Mouse (Mus musculus) forebrain, embryonic 14.5 days (tissue): ENCODE results near the gene Dcaf12l1. TPM values are rescaled to one million over a fixed set of nuclear protein-coding genes. Genes with fewer than 3 reads are reported as not detected.
"Not testable (repeated sequence)": the region's sequence is repeated elsewhere in the genome, so short reads cannot be mapped to it uniquely, and the experiment has no call there.

Experiments
- ATAC-seq: fragments of 200-750 bp; cut with Nextera tagmentation; 2 replicates; pipeline ENCODE4 v1.8.0; 2017; ENCODE audit warnings: mild to moderate bottlenecking, moderate library complexity
- DNase-seq: peaks from one replicate; pipeline ENCODE4 v3.0.0-alpha.2; 2015; ENCODE audit warnings: low spot score
- H3K27ac ChIP-seq: fragments of 300-500 bp; sonication (generic); 2 replicates; pipeline ENCODE4 v1.5.1; 2014; ENCODE audit warnings: low read depth, mild to moderate bottlenecking, control low read depth, low read length, moderate library complexity
- H3K27me3 ChIP-seq: fragments of 300-500 bp; sonication (generic); replicated peaks from 2 replicates; pipeline ENCODE4 v1.6.1; 2014; ENCODE audit warnings: low read length, control low read depth, mixed read lengths; ENCODE audit not compliant: control insufficient read depth, insufficient read depth
- H3K36me3 ChIP-seq: fragments of 300-500 bp; sonication (generic); 2 replicates; pipeline ENCODE4 v1.6.1; 2014; ENCODE audit warnings: low read length, control low read depth; ENCODE audit not compliant: control insufficient read depth, insufficient read depth
- H3K4me1 ChIP-seq: fragments of 300-500 bp; sonication (generic); 2 replicates; pipeline ENCODE4 v1.6.1; 2014; ENCODE audit warnings: antibody characterized with exemption, low read length, control low read depth; ENCODE audit not compliant: control insufficient read depth, insufficient read depth
- H3K4me2 ChIP-seq: fragments of 300-500 bp; sonication (generic); 2 replicates; pipeline ENCODE4 v1.6.1; 2014; ENCODE audit warnings: mild to moderate bottlenecking, control low read depth, low read length
- H3K4me3 ChIP-seq: fragments of 300-500 bp; sonication (generic); 2 replicates; pipeline ENCODE4 v1.5.1; 2014; ENCODE audit warnings: low read depth, low read length, control low read depth
- H3K9ac ChIP-seq: fragments of 300-500 bp; sonication (generic); 2 replicates; pipeline ENCODE4 v1.6.1; 2014; ENCODE audit warnings: mild to moderate bottlenecking, low read length, control low read depth, moderate library complexity
- H3K9me3 ChIP-seq: fragments of 300-500 bp; sonication (generic); replicated peaks from 2 replicates; pipeline ENCODE4 v1.6.1; 2016; ENCODE audit warnings: low read length, control low read depth, mixed read lengths; ENCODE audit not compliant: control insufficient read depth
- WGBS: fragments of 180-500 bp; shearing (Covaris S2); extraction: QIAGEN DNeasy Blood & Tissue Kit; methylation state at CpG from one replicate; pipeline ENCODE4 v1.1.7; 2014; 5-methylcytosine and 5-hydroxymethylcytosine counted together
- polyA plus RNA-seq: library from polyadenylated mRNA; unstranded; fragments of >200 nt; fragmentation: Nextera tagmentation; extraction: Ambion mirVana; gene quantifications from 2 replicates; pipeline ENCODE4 v1.2.1, GENCODE M21; 2014

Dcaf12l1 gene
- polyA plus RNA-seq, result 7.7 and 9.7 TPM in 2 replicates

DNA sequence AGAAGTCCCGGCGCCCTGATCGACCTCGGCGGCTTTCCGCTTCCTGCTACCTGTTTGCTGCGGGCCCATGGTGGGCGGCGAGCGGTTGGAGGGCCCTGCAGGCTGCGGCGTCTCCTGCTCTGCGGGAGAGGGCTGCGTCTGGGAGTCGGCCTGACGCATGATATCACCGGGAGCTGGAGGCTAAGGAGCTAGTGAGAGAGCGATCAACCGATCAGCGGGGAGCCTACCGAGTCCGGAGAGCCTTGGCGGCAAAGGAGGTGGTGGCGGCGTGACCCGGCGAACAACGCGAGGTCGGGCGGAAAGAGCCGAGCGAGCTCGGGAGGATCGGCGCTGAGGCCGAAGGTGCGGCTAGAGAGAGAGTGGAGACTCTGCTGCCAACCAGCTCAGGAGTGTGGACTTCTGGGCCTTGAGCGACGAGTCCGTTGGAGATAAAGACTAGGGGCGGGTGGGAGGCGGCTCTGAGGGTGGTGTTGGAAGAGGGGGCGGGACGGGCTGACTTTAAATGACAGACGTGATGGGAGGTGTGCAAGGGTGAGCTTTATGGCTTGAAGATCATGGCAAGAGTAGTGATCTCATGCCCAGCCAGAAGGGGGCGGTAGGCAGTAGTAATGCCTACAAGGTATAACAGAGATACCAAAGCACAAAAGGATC, at the start of gene Dcaf12l1:
Dcaf12l1 (minus strand) TSS at position 437 of the 651 bp plus-strand sequence.
- ATAC-seq (peak; percentile 92), DNase-seq (peak; percentile 59)
- H3K27ac ChIP-seq, result no peak within 1 kb of the TSS
- no peaks in the 10 kb centered on the region for H3K9me3 ChIP-seq
- H3K36me3 ChIP-seq, result no peaks in the 10 kb centered on the region
- H3K4me1 ChIP-seq, result no peaks in the 10 kb centered on the region
- peak within 1 kb of the TSS; percentile 44 for H3K4me3 ChIP-seq
- H3K4me2 ChIP-seq, result peak within 1 kb of the TSS; percentile 56
- 29% methylated on average over 47 of the region's 47 CpGs for WGBS
- H3K27me3 ChIP-seq, result no peaks in the 10 kb centered on the region
- H3K9ac ChIP-seq, result peak within 1 kb of the TSS; percentile 71

DNA sequence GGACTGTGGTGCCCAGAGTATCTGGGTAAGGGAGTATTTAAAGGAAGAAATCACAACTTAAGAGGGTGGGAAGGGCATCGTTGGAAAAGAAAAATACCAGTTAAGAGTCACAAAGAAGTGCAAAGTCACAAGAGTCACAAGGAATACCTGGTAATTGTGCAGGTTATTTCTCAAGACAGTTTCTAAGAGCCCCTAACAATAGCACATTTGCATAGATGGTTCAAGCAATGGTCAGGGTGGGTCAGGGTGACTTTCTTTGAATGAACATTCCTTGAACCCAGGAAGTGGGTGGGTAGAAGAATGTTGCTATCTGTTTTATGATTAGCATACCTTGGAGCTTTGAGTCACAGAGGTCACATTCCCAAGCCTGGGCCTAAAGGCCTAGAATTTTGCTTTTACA, 19.4 kb upstream of the Dcaf12l1 start:
- H3K9ac ChIP-seq, H3K36me3 ChIP-seq, H3K4me1 ChIP-seq, H3K4me2 ChIP-seq, H3K27me3 ChIP-seq, H3K4me3 ChIP-seq, ATAC-seq, DNase-seq, H3K27ac ChIP-seq, H3K9me3 ChIP-seq: not testable (repeated sequence)
- WGBS, result 55% methylated on average over 1 of the region's 1 CpGs

DNA sequence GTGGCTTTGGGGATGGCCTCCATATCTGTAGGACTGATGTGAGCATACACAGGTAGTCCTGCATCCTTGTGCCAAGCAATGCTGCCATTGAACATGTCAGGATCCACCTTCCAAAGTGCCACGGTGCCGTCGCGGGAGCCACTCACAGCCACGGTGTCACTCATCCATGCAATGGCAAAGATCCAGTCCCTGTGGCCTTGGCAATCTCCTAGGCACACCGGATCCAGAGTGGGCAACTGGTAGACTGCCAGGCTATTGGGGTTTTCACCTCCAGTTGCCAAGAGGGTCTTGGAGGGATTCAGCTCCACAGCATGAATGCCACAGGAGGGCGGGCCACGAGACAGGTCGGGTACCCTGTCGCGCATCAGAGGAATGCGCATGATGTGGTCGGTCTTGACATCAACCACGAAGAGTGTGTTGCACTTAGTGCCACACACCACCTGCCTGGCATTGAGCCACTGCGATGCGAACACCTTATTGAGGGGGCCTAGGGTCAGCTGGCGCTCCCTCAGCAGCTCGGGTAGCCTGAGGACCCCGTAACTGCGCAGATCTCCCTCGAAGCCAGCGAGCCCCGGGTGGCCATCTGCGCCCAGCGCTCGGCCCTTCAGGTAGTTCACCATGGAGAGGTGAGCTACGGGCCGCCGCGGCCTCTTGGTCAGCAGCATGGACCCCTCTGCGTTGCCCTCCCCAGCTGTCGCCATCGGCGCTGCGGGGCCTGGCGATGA, 799 bp downstream of the Dcaf12l1 start:
- 43% methylated on average over 36 of the region's 36 CpGs for WGBS
- ATAC-seq (no peak; the same call in none of the 2 replicates), DNase-seq (peak; percentile 15)

More for the DNA sequence above, 799 bp downstream of the Dcaf12l1 start:
- H3K36me3 ChIP-seq, result no peaks in the 10 kb centered on the region
- no peaks in the 10 kb centered on the region for H3K4me1 ChIP-seq
- H3K27me3 ChIP-seq, result no peaks in the 10 kb centered on the region
- peak overlapping the region; percentile 71 for H3K9ac ChIP-seq
- H3K9me3 ChIP-seq, result no peaks in the 10 kb centered on the region
- H3K4me3 ChIP-seq, result peak overlapping the region; percentile 44
- no peak overlapping the region for H3K27ac ChIP-seq
- peak overlapping the region; percentile 56 for H3K4me2 ChIP-seq
